Mouse (Mus musculus) forebrain, embryonic 16.5 days (tissue): ENCODE data around the gene Gpc6. TPM values are rescaled to one million over a fixed set of nuclear protein-coding genes. Genes with fewer than 3 reads are reported as not detected.

ENCODE experiments used
- ATAC-seq: fragments of 200-750 bp; cut with Nextera tagmentation; 2 replicates; pipeline ENCODE4 v1.8.0; 2017; ENCODE audit warnings: mild to moderate bottlenecking, moderate library complexity
- H3K27ac ChIP-seq: fragments of 300-500 bp; sonication (generic); 2 replicates; pipeline ENCODE4 v1.5.1; 2014; ENCODE audit warnings: low read length, control low read depth
- H3K27me3 ChIP-seq: fragments of 300-500 bp; sonication (generic); replicated peaks from 2 replicates; pipeline ENCODE4 v1.6.1; 2014; ENCODE audit warnings: low read length; ENCODE audit not compliant: control insufficient read depth, insufficient read depth
- H3K36me3 ChIP-seq: fragments of 300-500 bp; sonication (generic); 2 replicates; pipeline ENCODE4 v1.6.1; 2014; ENCODE audit not compliant: control insufficient read depth, insufficient read depth
- H3K4me1 ChIP-seq: fragments of 300-500 bp; sonication (generic); replicated peaks from 2 replicates; pipeline ENCODE4 v1.6.1; 2014; ENCODE audit warnings: low read length; ENCODE audit not compliant: control insufficient read depth, insufficient read depth
- H3K4me2 ChIP-seq: fragments of 300-500 bp; sonication (generic); 2 replicates; pipeline ENCODE4 v1.6.1; 2014; ENCODE audit warnings: mild to moderate bottlenecking, low read length, control low read depth
- H3K4me3 ChIP-seq: fragments of 300-500 bp; sonication (generic); replicated peaks from 2 replicates; pipeline ENCODE4 v1.5.1; 2014; ENCODE audit warnings: mild to moderate bottlenecking, low read length, control low read depth
- H3K9ac ChIP-seq: fragments of 300-500 bp; sonication (generic); replicated peaks from 2 replicates; pipeline ENCODE4 v1.6.1; 2014; ENCODE audit warnings: low read depth, low read length, control low read depth
- H3K9me3 ChIP-seq: fragments of 300-500 bp; sonication (generic); 2 replicates; pipeline ENCODE4 v1.6.1; 2016; ENCODE audit warnings: low read length; ENCODE audit not compliant: control insufficient read depth
- WGBS: fragments of 180-500 bp; shearing (Covaris S2); extraction: QIAGEN DNeasy Blood & Tissue Kit; methylation state at CpG from one replicate; pipeline ENCODE4 v1.1.7; 2014; 5-methylcytosine and 5-hydroxymethylcytosine counted together
- polyA plus RNA-seq: library from polyadenylated mRNA; unstranded; fragments of >200 nt; fragmentation: Nextera tagmentation; extraction: Ambion mirVana; gene quantifications from 2 replicates; pipeline ENCODE4 v1.2.1, GENCODE M21; 2015

The Gpc6 gene
- polyA plus RNA-seq, 1 experiment from 2014 or later, result 18.2 TPM

- no peaks in the 10 kb centered on the region for H3K36me3 ChIP-seq
- H3K4me1 ChIP-seq, result peaks cover 18% of the 10 kb centered on the region
- no peaks in the 10 kb centered on the region for H3K27me3 ChIP-seq
- peak overlapping the region; percentile 94 for H3K27ac ChIP-seq
- no peaks in the 10 kb centered on the region for H3K9me3 ChIP-seq
- H3K4me2 ChIP-seq, result peak overlapping the region; percentile 90
- H3K9ac ChIP-seq, result peak overlapping the region; percentile 79
- H3K4me3 ChIP-seq, result peak overlapping the region; percentile 87
- WGBS, result 0% methylated on average over 52 of the region's 52 CpGs
- ATAC-seq, result peak; percentile 84
Measured at GRCm38 (mm10) chr14:116926404-116927171, 1.5 kb downstream of the Gpc6 start.

GRCm38 (mm10) chr14:116927341-116928315, 2.5 kb downstream of the Gpc6 start:
- ATAC-seq, result no peak

DNA sequence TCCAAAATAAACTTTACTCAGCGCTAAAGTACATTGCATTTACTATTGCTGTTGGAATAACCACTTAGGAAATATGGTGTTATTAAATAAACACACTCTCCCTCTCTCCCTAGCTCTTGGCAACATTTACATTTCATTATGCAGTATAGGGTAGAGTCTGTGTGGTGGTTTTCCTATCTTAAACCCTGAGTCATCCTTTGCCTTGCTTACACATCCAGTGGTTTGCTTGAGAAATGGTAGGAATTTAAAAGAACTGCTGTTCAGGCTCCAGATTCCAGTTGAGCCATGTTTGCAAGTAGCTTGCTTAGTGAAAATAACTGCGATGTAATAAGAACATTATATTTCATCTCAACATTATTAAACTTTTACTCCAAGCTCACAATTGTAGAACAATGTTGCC, 3.3 kb downstream of the Gpc6 start:
- peak overlapping the region; percentile 90 for H3K4me2 ChIP-seq
- peak overlapping the region; percentile 38; the same call in 1 of the 2 replicates for H3K9ac ChIP-seq
- no peaks in the 10 kb centered on the region for H3K9me3 ChIP-seq
- peak overlapping the region; percentile 87 for H3K4me3 ChIP-seq
- no peak overlapping the region for H3K27ac ChIP-seq
- no peak for ATAC-seq
- WGBS, result 38% methylated on average over 2 of the region's 2 CpGs
- H3K4me1 ChIP-seq, result peaks cover 18% of the 10 kb centered on the region
- H3K27me3 ChIP-seq, result no peaks in the 10 kb centered on the region
- H3K36me3 ChIP-seq, result no peaks in the 10 kb centered on the region

More at GRCm38 (mm10) chr14:116927341-116928315, 2.5 kb downstream of the Gpc6 start:
- Histone ChIP-seq H3K4me3 (peak overlapping the region; percentile 87), H3K27ac (peak overlapping the region; percentile 94), H3K4me1 (peaks cover 18% of the 10 kb centered on the region), H3K27me3 (no peaks in the 10 kb centered on the region), H3K4me2 (peak overlapping the region; percentile 90), H3K36me3 (no peaks in the 10 kb centered on the region), H3K9ac (peak overlapping the region; percentile 79), H3K9me3 (no peaks in the 10 kb centered on the region)
- WGBS, result under 1% methylated on average over 21 of the region's 21 CpGs

DNA sequence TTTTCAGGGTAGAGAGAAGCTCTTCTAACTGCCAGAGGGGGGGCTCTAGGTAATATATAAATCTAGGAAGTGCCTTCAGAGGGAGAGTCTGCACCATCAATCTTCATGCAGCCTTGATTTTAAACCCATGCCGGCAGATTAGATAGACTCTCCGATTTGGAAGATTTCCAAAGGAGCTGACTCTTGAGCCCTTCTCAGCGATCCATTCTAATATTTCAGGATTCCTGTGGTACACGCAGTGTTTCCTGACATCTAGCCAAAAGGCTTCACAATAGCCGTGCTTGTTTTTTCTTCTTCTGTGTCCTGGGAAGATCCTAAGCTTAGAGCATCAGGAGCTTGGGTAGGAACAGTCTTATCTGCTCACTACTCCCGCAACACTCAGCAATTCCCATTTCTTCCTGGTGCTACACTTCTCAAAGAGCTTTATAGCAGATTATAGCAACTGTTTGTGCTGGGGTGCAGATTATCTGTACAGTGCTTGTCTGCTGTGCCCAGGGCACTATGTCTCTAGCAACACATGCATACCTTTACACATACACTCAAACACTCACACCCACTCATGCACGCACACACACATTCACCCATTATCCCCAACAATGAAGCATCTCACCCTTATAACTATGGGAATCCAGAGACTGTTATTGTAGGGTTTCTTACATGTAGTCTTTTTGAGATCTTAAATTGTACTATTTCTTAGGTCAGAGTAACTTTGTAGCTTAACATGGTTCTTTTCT, 3.8 kb downstream of the Gpc6 start:
- H3K27me3 ChIP-seq, result no peaks in the 10 kb centered on the region
- peak overlapping the region; percentile 90 for H3K4me2 ChIP-seq
- no peaks in the 10 kb centered on the region for H3K9me3 ChIP-seq
- no peak for ATAC-seq
- no peak overlapping the region for H3K27ac ChIP-seq
- WGBS, result 32% methylated on average over 7 of the region's 7 CpGs
- no peak overlapping the region for H3K4me3 ChIP-seq
- H3K9ac ChIP-seq, result no peak overlapping the region
- H3K36me3 ChIP-seq, result no peaks in the 10 kb centered on the region
- peaks cover 18% of the 10 kb centered on the region for H3K4me1 ChIP-seq

- peaks cover 4% of the 10 kb centered on the region; the same call in 1 of the 2 replicates for H3K4me1 ChIP-seq
- 85% methylated on average over 5 of the region's 5 CpGs for WGBS
- no peak overlapping the region for H3K4me2 ChIP-seq
- H3K9me3 ChIP-seq, result no peaks in the 10 kb centered on the region
- H3K27me3 ChIP-seq, result no peaks in the 10 kb centered on the region
- ATAC-seq, result no peak
- H3K9ac ChIP-seq, result no peak overlapping the region
- no peak overlapping the region for H3K4me3 ChIP-seq
- no peak overlapping the region for H3K27ac ChIP-seq
- no peaks in the 10 kb centered on the region for H3K36me3 ChIP-seq
Measured at GRCm38 (mm10) chr14:116933825-116934224, 8.7 kb downstream of the Gpc6 start.

DNA sequence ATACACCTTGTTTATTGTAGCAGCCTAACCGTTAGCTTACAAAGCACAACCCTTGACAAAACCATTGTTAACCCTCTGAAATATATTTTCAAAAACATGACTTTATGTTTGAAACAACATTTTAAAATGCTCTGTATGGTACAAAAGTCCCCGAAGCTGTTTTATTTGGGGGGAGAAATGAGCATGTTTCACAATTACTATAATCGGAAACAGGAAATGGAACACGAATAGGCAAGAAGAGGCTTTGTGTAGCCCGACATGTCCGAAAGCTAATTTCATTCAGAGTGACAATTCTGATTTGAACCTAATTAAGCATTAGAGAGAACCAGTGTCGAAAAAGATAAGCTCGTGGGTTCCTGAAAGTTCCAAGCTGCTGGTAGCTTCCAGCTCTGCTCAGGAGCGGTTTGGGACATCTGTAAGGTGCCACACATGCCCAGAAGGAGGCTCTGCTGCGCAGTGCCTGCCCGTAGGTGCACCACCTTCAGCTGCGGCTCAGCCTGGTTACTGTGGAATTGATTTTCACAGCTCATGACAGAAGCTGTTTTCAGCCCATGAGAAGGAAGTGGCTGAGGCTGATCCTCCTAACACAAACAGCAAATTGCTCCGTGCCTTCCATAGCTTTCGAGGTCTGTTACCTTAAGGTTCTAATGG, 12.9 kb downstream of the Gpc6 start:
- WGBS, result 54% methylated on average over 14 of the region's 14 CpGs
- H3K36me3 ChIP-seq, result no peaks in the 10 kb centered on the region
- no peak overlapping the region for H3K9ac ChIP-seq
- H3K9me3 ChIP-seq, result no peaks in the 10 kb centered on the region
- no peaks in the 10 kb centered on the region for H3K4me1 ChIP-seq
- H3K4me2 ChIP-seq, result no peak overlapping the region
- H3K4me3 ChIP-seq, result no peak overlapping the region
- H3K27ac ChIP-seq, result no peak overlapping the region
- ATAC-seq, result no peak
- no peaks in the 10 kb centered on the region for H3K27me3 ChIP-seq

- no peak overlapping the region for H3K9ac ChIP-seq
- no peak overlapping the region for H3K27ac ChIP-seq
- WGBS, result 96% methylated on average over 9 of the region's 9 CpGs
- H3K4me2 ChIP-seq, result no peak overlapping the region
- H3K4me1 ChIP-seq, result no peaks in the 10 kb centered on the region
- no peaks in the 10 kb centered on the region for H3K36me3 ChIP-seq
- H3K27me3 ChIP-seq, result no peaks in the 10 kb centered on the region
- ATAC-seq, result no peak
- no peak overlapping the region for H3K4me3 ChIP-seq
- H3K9me3 ChIP-seq, result no peaks in the 10 kb centered on the region
Measured at GRCm38 (mm10) chr14:116938735-116939134, 13.6 kb downstream of the Gpc6 start.

DNA sequence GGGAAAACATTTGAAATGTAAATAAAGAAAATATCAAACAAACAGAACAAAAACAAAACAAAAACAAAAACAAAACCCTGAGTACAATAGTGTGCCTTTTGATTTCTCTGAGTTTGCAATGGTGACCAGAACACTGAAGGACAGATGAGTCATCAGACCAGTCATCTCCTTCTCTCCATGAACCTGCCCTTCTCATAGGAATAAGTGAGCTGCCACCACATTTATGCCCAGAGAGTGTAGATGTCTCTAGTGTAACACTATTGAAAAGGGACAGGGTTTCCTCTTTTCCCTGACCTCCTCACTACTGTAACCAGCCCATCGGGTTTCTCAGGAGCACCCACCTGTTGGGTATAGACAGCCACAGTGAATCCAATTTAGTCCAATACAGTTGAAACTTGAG, 14.4 kb downstream of the Gpc6 start:
- no peak overlapping the region for H3K9ac ChIP-seq
- 95% methylated on average over 1 of the region's 1 CpGs for WGBS
- H3K4me2 ChIP-seq, result no peak overlapping the region
- no peaks in the 10 kb centered on the region for H3K36me3 ChIP-seq
- H3K9me3 ChIP-seq, result peaks cover 2% of the 10 kb centered on the region
- no peak overlapping the region for H3K4me3 ChIP-seq
- H3K4me1 ChIP-seq, result no peaks in the 10 kb centered on the region
- no peak overlapping the region for H3K27ac ChIP-seq
- H3K27me3 ChIP-seq, result no peaks in the 10 kb centered on the region
- no peak for ATAC-seq
